Comparison of ENCODE assay signal across 10 mouse cellular contexts in the genomic region with DNA sequence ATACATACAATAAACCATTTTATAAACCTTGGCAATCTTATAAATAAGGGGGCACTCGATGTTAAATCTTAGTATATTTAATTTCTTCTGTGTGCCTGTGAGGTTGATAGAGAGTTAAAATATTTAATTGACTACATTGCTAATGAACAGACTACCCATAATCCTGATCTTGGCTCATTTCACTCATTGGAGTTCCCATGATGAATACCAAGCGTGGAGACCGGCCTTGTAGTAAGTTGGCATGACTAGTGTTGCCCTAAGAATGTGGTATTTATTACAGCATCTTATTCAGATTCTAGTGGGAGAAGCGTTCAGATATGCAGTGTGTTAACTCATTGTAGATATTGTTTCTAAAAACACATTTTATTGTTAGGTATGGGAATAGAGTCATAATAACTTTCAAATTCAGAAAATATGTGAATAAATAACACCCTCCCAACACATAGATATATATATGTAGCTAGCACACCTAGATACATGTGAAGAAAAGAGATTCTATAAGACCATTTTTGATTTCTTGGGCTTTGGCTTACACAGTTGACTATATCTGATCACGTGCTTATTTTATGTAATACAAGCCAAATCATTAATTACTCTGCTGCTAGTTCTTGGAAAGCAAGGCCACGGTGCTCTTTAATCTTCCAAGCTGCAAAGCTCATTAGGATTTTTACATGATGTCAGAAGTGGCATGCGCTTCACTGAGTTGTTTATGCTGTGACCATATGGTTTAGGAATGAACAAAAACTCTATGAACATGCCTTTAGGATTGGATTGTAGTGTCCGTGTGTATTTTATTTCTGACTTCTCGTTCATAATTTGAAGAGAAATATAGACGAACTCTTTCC.
DNase-seq lines count a peak whose midpoint lies in the region; ATAC-seq lines count a peak whose summit lies in the region.
"Had no signal": no experiment of that assay in that cellular context is flagged by ENCODE, and none has a peak within 500 bp of the region (broad histone marks: within the 10 kb centered on the region; RNA-seq: fewer than 3 reads in every experiment).

No protein-coding gene starts in this region.

- 0 out of 2 replicates have a peak, but pooled peaks cover 8% of the 10 kb centered on the region for H3K36me3 ChIP-seq in forebrain, embryonic 16.5 days (ENCODE audit: control insufficient read depth, insufficient read depth)
- H3K36me3 ChIP-seq in midbrain, embryonic 14.5 days (ENCODE audit: control insufficient read depth, insufficient read depth, low read length) = peaks cover 64% of the 10 kb centered on the region
- H3K36me3 ChIP-seq in heart, embryonic 12.5 days = no peaks in the 10 kb centered on the region

- peak overlapping the region; percentile 66 for H3K4me2 ChIP-seq in forebrain, embryonic 16.5 days (ENCODE audit: low read length)
- H3K4me2 ChIP-seq in midbrain, embryonic 14.5 days (ENCODE audit: low read length) = peak overlapping the region; percentile 95
- H3K4me2 ChIP-seq in heart, embryonic 12.5 days = no peak overlapping the region

- 0 out of 2 replicates have a peak, but pooled peaks have one; percentile 1 for ATAC-seq in forebrain, embryonic 16.5 days
- ATAC-seq in midbrain, embryonic 14.5 days (ENCODE audit: low FRiP score, low TSS enrichment) = no peak
- ATAC-seq in heart, embryonic 12.5 days (ENCODE audit: insufficient number of reproducible peaks, low FRiP score) = no peak
- no peak for ATAC-seq in activated CD4-positive, CD25-positive, alpha-beta regulatory T cell, adult 4 months

- no peaks in the 10 kb centered on the region for H3K9me3 ChIP-seq in forebrain, embryonic 16.5 days (ENCODE audit: control insufficient read depth, low read length)
- no peaks in the 10 kb centered on the region for H3K9me3 ChIP-seq in midbrain, embryonic 14.5 days (ENCODE audit: control insufficient read depth, low read length)
- H3K9me3 ChIP-seq in heart, embryonic 12.5 days (replicated peaks) = no peaks in the 10 kb centered on the region

- H3K4me3 ChIP-seq in forebrain, embryonic 16.5 days (replicated peaks; ENCODE audit: low read length) = peak overlapping the region; percentile 48
- H3K4me3 ChIP-seq in midbrain, embryonic 14.5 days (replicated peaks; ENCODE audit: low read depth, low read length) = peak overlapping the region; percentile 86
- no peak overlapping the region for H3K4me3 ChIP-seq in heart, embryonic 12.5 days

- peak overlapping the region; percentile 93 for H3K27ac ChIP-seq in forebrain, embryonic 16.5 days (ENCODE audit: low read length)
- peak overlapping the region; percentile 87 for H3K27ac ChIP-seq in midbrain, embryonic 14.5 days (replicated peaks; ENCODE audit: low read depth, low read length)
- H3K27ac ChIP-seq in heart, embryonic 12.5 days (ENCODE audit: poor library complexity, severe bottlenecking) = no peak overlapping the region

- peak overlapping the region; percentile 65 for H3K9ac ChIP-seq in forebrain, embryonic 16.5 days (replicated peaks; ENCODE audit: low read depth, low read length)
- H3K9ac ChIP-seq in midbrain, embryonic 14.5 days (replicated peaks; ENCODE audit: low read length) = peak overlapping the region; percentile 88
- no peak overlapping the region for H3K9ac ChIP-seq in heart, embryonic 12.5 days

- 6% methylated on average over 10 of the region's 10 CpGs for WGBS in forebrain, embryonic 16.5 days
- 18% methylated on average over 10 of the region's 10 CpGs for WGBS in midbrain, embryonic 14.5 days
- 56% methylated on average over 10 of the region's 10 CpGs for WGBS in heart, embryonic 12.5 days

- DNase-seq in cerebellum, adult 18-20 months = peak; percentile 27 to 29
- no peak for DNase-seq in cerebellum, postnatal 36 days
- DNase-seq in Muller cell, postnatal 12 days (ENCODE audit: inconsistent ontology term) = peak; percentile 73
- peak; percentile 75 for DNase-seq in midbrain, embryonic 14.5 days
- no peak for DNase-seq in left cerebral cortex, adult 18-20 months (ENCODE audit: low spot score in 2 of 2)
- DNase-seq: kidney, postnatal 14 days; lung, adult 2 months had no signal

- no peaks in the 10 kb centered on the region for H3K27me3 ChIP-seq in forebrain, embryonic 16.5 days (replicated peaks; ENCODE audit: control insufficient read depth, insufficient read depth, low read length)
- no peaks in the 10 kb centered on the region for H3K27me3 ChIP-seq in midbrain, embryonic 14.5 days (ENCODE audit: control insufficient read depth, insufficient read depth, low read length)
- peaks cover 64% of the 10 kb centered on the region for H3K27me3 ChIP-seq in heart, embryonic 12.5 days (replicated peaks)

- no peaks in the 10 kb centered on the region for H3K4me1 ChIP-seq in forebrain, embryonic 16.5 days (replicated peaks; ENCODE audit: control insufficient read depth, insufficient read depth, low read length)
- no peaks in the 10 kb centered on the region for H3K4me1 ChIP-seq in midbrain, embryonic 14.5 days (ENCODE audit: control insufficient read depth, insufficient read depth, low read length)
- peaks cover 28% of the 10 kb centered on the region for H3K4me1 ChIP-seq in heart, embryonic 12.5 days (replicated peaks)

Comparison
In these comparisons a context has a peak if more than half of its experiments do, and no peak if none do; other contexts are left out.
1. DNase-seq: peak in cerebellum, adult 18-20 months (2 of 2), Muller cell, postnatal 12 days (single experiment) and midbrain, embryonic 14.5 days (single experiment); none in cerebellum, postnatal 36 days (0 of 2) and left cerebral cortex, adult 18-20 months (0 of 2).